Comparison of ENCODE assay signal across 8 mouse cellular contexts in the genomic region with DNA sequence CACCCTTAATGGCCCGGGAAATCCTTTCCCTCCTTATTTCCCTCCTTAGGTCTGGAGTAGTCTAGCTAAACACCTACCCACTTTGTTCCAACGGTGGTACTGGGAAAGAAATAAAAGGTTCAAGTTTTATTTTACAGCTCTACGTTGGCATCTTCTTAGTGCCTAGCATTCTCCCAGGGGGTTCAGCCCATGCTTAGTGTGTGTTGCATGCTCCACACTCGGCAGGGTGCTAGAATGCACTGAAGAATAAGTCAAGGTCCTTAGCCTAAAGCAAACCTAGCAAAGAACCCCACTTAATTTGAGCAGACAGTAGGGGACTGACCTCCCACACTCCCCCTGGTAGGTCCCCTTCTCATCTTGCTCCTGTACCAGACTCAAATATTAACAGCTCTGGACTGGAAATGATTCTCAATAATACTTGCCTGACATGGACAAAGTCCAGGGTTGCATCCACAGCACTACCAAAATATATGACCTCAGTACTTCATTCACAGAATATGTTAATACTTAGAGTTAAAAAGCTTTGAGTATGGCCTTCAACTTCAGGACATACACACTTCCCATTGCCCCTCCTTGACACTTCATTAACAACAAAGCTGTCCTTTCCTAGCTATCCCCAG. TPM values are rescaled to one million over a fixed set of nuclear protein-coding genes. Genes with fewer than 3 reads are reported as not detected.
DNase-seq lines count a peak whose midpoint lies in the region; ATAC-seq and TF ChIP-seq lines count a peak whose summit lies in the region.

No protein-coding gene starts in this region.

- TF ChIP-seq POLR2A in thymus, adult 2 months (IDR thresholded peaks at IDR 0.05; ENCODE audit: control insufficient read depth, extremely low read depth, insufficient read depth, low read length, poor library complexity): no peak

- no peak for TF ChIP-seq CTCF in thymus, adult 2 months (IDR thresholded peaks at IDR 0.05; ENCODE audit: borderline replicate concordance, control insufficient read depth, extremely low read depth, insufficient read depth, low read length, poor library complexity)

- H3K4me2 ChIP-seq in intestine, embryonic 16.5 days (ENCODE audit: low read depth, low read length): peak overlapping the region; percentile 77
- H3K4me2 ChIP-seq in midbrain, embryonic 13.5 days (replicated peaks): peak overlapping the region; percentile 61

- no peaks in the 10 kb centered on the region for H3K36me3 ChIP-seq in thymus, adult 2 months (ENCODE audit: control insufficient read depth, insufficient read depth, low read length)
- H3K36me3 ChIP-seq in intestine, embryonic 16.5 days (ENCODE audit: control insufficient read depth, insufficient read depth, low read length): no peaks in the 10 kb centered on the region
- no peaks in the 10 kb centered on the region for H3K36me3 ChIP-seq in midbrain, embryonic 13.5 days

- no peak overlapping the region for H3K27ac ChIP-seq in thymus, adult 2 months (ENCODE audit: control insufficient read depth, insufficient read depth, low read length)
- H3K27ac ChIP-seq in intestine, embryonic 16.5 days (ENCODE audit: low read length): no peak overlapping the region
- peak overlapping the region; percentile 98 for H3K27ac ChIP-seq in midbrain, embryonic 13.5 days

- 41% methylated on average over 4 of the region's 4 CpGs for WGBS in thymus, adult 2 months
- 17% methylated on average over 4 of the region's 4 CpGs for WGBS in intestine, embryonic 16.5 days
- 16% methylated on average over 4 of the region's 4 CpGs for WGBS in midbrain, embryonic 13.5 days

- H3K27me3 ChIP-seq in thymus, adult 2 months (ENCODE audit: control insufficient read depth, insufficient read depth, low read length): no peaks in the 10 kb centered on the region
- no peaks in the 10 kb centered on the region for H3K27me3 ChIP-seq in intestine, embryonic 16.5 days (replicated peaks; ENCODE audit: control insufficient read depth, insufficient read depth, low read length)
- H3K27me3 ChIP-seq in midbrain, embryonic 13.5 days: peaks cover 6% of the 10 kb centered on the region

- peak overlapping the region; percentile 96; the same call in 1 of the 2 replicates for H3K9ac ChIP-seq in intestine, embryonic 16.5 days (ENCODE audit: low read depth, low read length)
- H3K9ac ChIP-seq in midbrain, embryonic 13.5 days (replicated peaks): peak overlapping the region; percentile 97

- ATAC-seq in CD4-positive, CD25-positive, alpha-beta regulatory T cell, adult 4 months: no peak
- no peak for ATAC-seq in intestine, embryonic 16.5 days
- ATAC-seq in midbrain, embryonic 13.5 days: no peak

- no peaks in the 10 kb centered on the region for H3K9me3 ChIP-seq in intestine, embryonic 16.5 days (ENCODE audit: control insufficient read depth, low read length)
- H3K9me3 ChIP-seq in midbrain, embryonic 13.5 days: no peaks in the 10 kb centered on the region

- no peak overlapping the region for H3K4me3 ChIP-seq in thymus, adult 2 months (ENCODE audit: control insufficient read depth, insufficient read depth, low read length)
- H3K4me3 ChIP-seq in intestine, embryonic 16.5 days (ENCODE audit: low read length): peak overlapping the region; percentile 98
- H3K4me3 ChIP-seq in midbrain, embryonic 13.5 days (replicated peaks): peak overlapping the region; percentile 96

- peaks cover 8% of the 10 kb centered on the region for H3K4me1 ChIP-seq in thymus, adult 2 months (replicated peaks; ENCODE audit: control insufficient read depth, insufficient read depth, low read length)
- peaks cover 15% of the 10 kb centered on the region for H3K4me1 ChIP-seq in intestine, embryonic 16.5 days (ENCODE audit: control insufficient read depth, insufficient read depth, low read length)
- peaks cover 29% of the 10 kb centered on the region for H3K4me1 ChIP-seq in midbrain, embryonic 13.5 days (replicated peaks)

- peak; percentile 17 for DNase-seq in CD4-positive, CD25-positive, alpha-beta regulatory T cell, adult 2 months (ENCODE audit: low read depth, low spot score)
- peak; percentile 7 for DNase-seq in thymus, postnatal 14 days
- no peak for DNase-seq in thymus, adult 2 months
- no peak for DNase-seq in spleen, postnatal 14 days (ENCODE audit: low spot score in 2 of 2)
- DNase-seq in spleen, postnatal 10 days (ENCODE audit: low spot score in 2 of 2): no peak

RNA-seq across cellular contexts. Expression of gene Strbp, which starts 0.6 kb away (rescaled TPM):
- 1 to 10 TPM; 7.6 to 8.3 TPM for polyA plus RNA-seq in CD4-positive, CD25-positive, alpha-beta regulatory T cell, adult 4 months (2017; shearing (Covaris generic))
- polyA plus RNA-seq in thymus, adult 2 months (2012; rRNA removed): 10.6 and 12.7 TPM in 2 replicates
- 27.5 and 28.3 TPM in 2 replicates for polyA plus RNA-seq in intestine, embryonic 16.5 days (2015; fragmentation: Nextera tagmentation; extraction: Ambion mirVana)
- 118 and 123 TPM in 2 replicates for polyA plus RNA-seq in midbrain, embryonic 13.5 days (2015; fragmentation: Nextera tagmentation; extraction: Ambion mirVana)

Comparison
In these comparisons a context has a peak if more than half of its experiments do, and no peak if none do; other contexts are left out.
1. DNase-seq: peak in CD4-positive, CD25-positive, alpha-beta regulatory T cell, adult 2 months (single experiment) and thymus, postnatal 14 days (single experiment); none in thymus, adult 2 months (single experiment), spleen, postnatal 14 days (0 of 2) and spleen, postnatal 10 days (0 of 2).